Mouse (Mus musculus): Measurements from ENCODE around the gene Bglap3. TPM values are rescaled to one million over a fixed set of nuclear protein-coding genes. Genes with fewer than 3 reads are reported as not detected.
A peak's percentile ranks its signal among the peaks of the same experiment; 100 is the strongest.
"Not testable (repeated sequence)": the region's sequence is repeated elsewhere in the genome, so short reads cannot be mapped to it uniquely, and the experiment has no call there.

Gene Bglap3
- polyA plus RNA-seq, 1 experiment from 2014 or later = not detected

GRCm38 (mm10) chr3:88368511-88368910 lies 4.0 kb downstream of the Bglap3 start:
- not testable (repeated sequence) for H3K36me3 ChIP-seq (ENCODE audit: poor library complexity, severe bottlenecking); ATAC-seq; H3K4me2 ChIP-seq; H3K27ac ChIP-seq; H3K4me3 ChIP-seq; H3K9me3 ChIP-seq (replicated peaks); H3K9ac ChIP-seq
- WGBS = 85% methylated on average over 7 of the region's 7 CpGs
- peaks cover 16% of the 10 kb centered on the region for H3K27me3 ChIP-seq
- H3K4me1 ChIP-seq = peaks cover 18% of the 10 kb centered on the region

- not testable (repeated sequence) for H3K9ac ChIP-seq; H3K4me3 ChIP-seq; H3K4me2 ChIP-seq; ATAC-seq; H3K27ac ChIP-seq; H3K9me3 ChIP-seq (replicated peaks)
- WGBS = 55% methylated on average over 3 of the region's 7 CpGs
- Histone ChIP-seq H3K4me1 (peaks cover 20% of the 10 kb centered on the region), H3K27me3 (peaks cover 16% of the 10 kb centered on the region), H3K36me3 (ENCODE audit: poor library complexity, severe bottlenecking) (peaks cover 12% of the 10 kb centered on the region; the same call in 1 of the 2 replicates)
These were observed 5.0 kb downstream of the Bglap3 start for GRCm38 (mm10) chr3:88367517-88367916.

- H3K9me3 ChIP-seq (replicated peaks) = not testable (repeated sequence)
- peak overlapping the region; percentile 48 for H3K4me2 ChIP-seq
- WGBS = 3% methylated on average over 22 of the region's 22 CpGs
- peaks cover 16% of the 10 kb centered on the region for H3K27me3 ChIP-seq
- peaks cover 18% of the 10 kb centered on the region for H3K36me3 ChIP-seq (ENCODE audit: poor library complexity, severe bottlenecking)
- H3K9ac ChIP-seq = peak overlapping the region; percentile 43; the same call in 1 of the 2 replicates
- peak; percentile 90 for ATAC-seq
- H3K4me3 ChIP-seq = peak overlapping the region; percentile 33
- H3K4me1 ChIP-seq = peaks cover 20% of the 10 kb centered on the region
- H3K27ac ChIP-seq = peak overlapping the region; percentile 70; the same call in 1 of the 2 replicates
These were observed 5.6 kb downstream of the Bglap3 start for GRCm38 (mm10) chr3:88366830-88367428.

- Histone ChIP-seq H3K4me1 (peaks cover 20% of the 10 kb centered on the region), H3K27ac (no peak overlapping the region), H3K4me2 (peak overlapping the region; percentile 48), H3K9ac (no peak overlapping the region), H3K36me3 (ENCODE audit: poor library complexity, severe bottlenecking) (peaks cover 29% of the 10 kb centered on the region), H3K4me3 (no peak overlapping the region), H3K27me3 (peaks cover 16% of the 10 kb centered on the region), H3K9me3 (replicated peaks) (peaks cover 9% of the 10 kb centered on the region)
- WGBS = 43% methylated on average over 34 of the region's 34 CpGs
- ATAC-seq = no peak
These were observed 6.7 kb downstream of the Bglap3 start for GRCm38 (mm10) chr3:88365705-88366361.

- Histone ChIP-seq H3K27ac (no peak within 1 kb of the TSS), H3K9ac (no peak within 1 kb of the TSS), H3K4me3 (no peak within 1 kb of the TSS), H3K9me3 (replicated peaks) (no peaks in the 10 kb centered on the region), H3K36me3 (ENCODE audit: poor library complexity, severe bottlenecking) (peaks cover 44% of the 10 kb centered on the region), H3K4me2 (0 out of 2 replicates have a peak within 1 kb of the TSS, but pooled peaks have one; percentile 2), H3K4me1 (peaks cover 20% of the 10 kb centered on the region), H3K27me3 (peaks cover 16% of the 10 kb centered on the region)
- ATAC-seq = peak; percentile 1; the same call in 1 of the 2 replicates
- 5% methylated on average over 16 of the region's 16 CpGs for WGBS
These were observed 8.2 kb downstream of the Bglap3 start, which contains the start of gene Paqr6 for GRCm38 (mm10) chr3:88364337-88364736. Gene Paqr6 (plus strand): TSS chr3:88364584.

GRCm38 (mm10) chr3:88363700-88364099 lies 8.8 kb downstream of the Bglap3 start:
- peaks cover 50% of the 10 kb centered on the region for H3K36me3 ChIP-seq (ENCODE audit: poor library complexity, severe bottlenecking)
- no peak for ATAC-seq
- H3K4me2 ChIP-seq = 0 out of 2 replicates have a peak overlapping the region, but pooled peaks have one; percentile 2
- H3K4me1 ChIP-seq = peaks cover 20% of the 10 kb centered on the region
- no peak overlapping the region for H3K9ac ChIP-seq
- H3K27me3 ChIP-seq = peaks cover 16% of the 10 kb centered on the region
- H3K9me3 ChIP-seq (replicated peaks) = no peaks in the 10 kb centered on the region
- H3K4me3 ChIP-seq = no peak overlapping the region
- 56% methylated on average over 4 of the region's 4 CpGs for WGBS
- H3K27ac ChIP-seq = no peak overlapping the region

GRCm38 (mm10) chr3:88361612-88362313 lies 10.8 kb downstream of the Bglap3 start:
- 91% methylated on average over 2 of the region's 2 CpGs for WGBS

GRCm38 (mm10) chr3:88361096-88361495 lies 11.4 kb downstream of the Bglap3 start:
- Histone ChIP-seq H3K36me3 (ENCODE audit: poor library complexity, severe bottlenecking) (peaks cover 77% of the 10 kb centered on the region), H3K9me3 (replicated peaks) (no peaks in the 10 kb centered on the region), H3K9ac (no peak overlapping the region), H3K4me3 (no peak overlapping the region), H3K4me2 (no peak overlapping the region), H3K4me1 (peaks cover 20% of the 10 kb centered on the region), H3K27me3 (peaks cover 15% of the 10 kb centered on the region), H3K27ac (no peak overlapping the region)
- 84% methylated on average over 6 of the region's 6 CpGs for WGBS
- no peak for ATAC-seq

More at GRCm38 (mm10) chr3:88361612-88362313, 10.8 kb downstream of the Bglap3 start:
- Histone ChIP-seq H3K9ac (no peak overlapping the region), H3K4me3 (no peak overlapping the region), H3K4me2 (no peak overlapping the region), H3K4me1 (peaks cover 20% of the 10 kb centered on the region), H3K9me3 (replicated peaks) (no peaks in the 10 kb centered on the region), H3K27ac (no peak overlapping the region), H3K27me3 (peaks cover 16% of the 10 kb centered on the region), H3K36me3 (ENCODE audit: poor library complexity, severe bottlenecking) (peaks cover 70% of the 10 kb centered on the region)
- ATAC-seq = no peak

GRCm38 (mm10) chr3:88359989-88360388 lies 12.6 kb downstream of the Bglap3 start:
- Histone ChIP-seq H3K4me2 (no peak overlapping the region), H3K27me3 (peaks cover 4% of the 10 kb centered on the region; the same call in 1 of the 2 replicates), H3K4me1 (peaks cover 15% of the 10 kb centered on the region), H3K36me3 (ENCODE audit: poor library complexity, severe bottlenecking) (peaks cover 88% of the 10 kb centered on the region), H3K9me3 (replicated peaks) (no peaks in the 10 kb centered on the region), H3K9ac (no peak overlapping the region; the same call in 1 of the 2 replicates), H3K4me3 (no peak overlapping the region), H3K27ac (no peak overlapping the region)
- no peak for ATAC-seq
- WGBS = 67% methylated on average over 3 of the region's 3 CpGs

- ATAC-seq = no peak
- no peaks in the 10 kb centered on the region for H3K9me3 ChIP-seq (replicated peaks)
- no peak overlapping the region; the same call in 1 of the 2 replicates for H3K9ac ChIP-seq
- peaks cover 12% of the 10 kb centered on the region for H3K4me1 ChIP-seq
- no peaks in the 10 kb centered on the region; the same call in 1 of the 2 replicates for H3K27me3 ChIP-seq
- no peak overlapping the region for H3K4me3 ChIP-seq
- H3K36me3 ChIP-seq (ENCODE audit: poor library complexity, severe bottlenecking) = peaks cover 92% of the 10 kb centered on the region
- H3K4me2 ChIP-seq = no peak overlapping the region
- no peak overlapping the region for H3K27ac ChIP-seq
- 78% methylated on average over 5 of the region's 5 CpGs for WGBS
These were observed 13.0 kb downstream of the Bglap3 start for GRCm38 (mm10) chr3:88359584-88359983.

- H3K4me3 ChIP-seq = no peak overlapping the region
- H3K9ac ChIP-seq = no peak overlapping the region
- H3K4me1 ChIP-seq = no peaks in the 10 kb centered on the region
- H3K27me3 ChIP-seq = no peaks in the 10 kb centered on the region
- WGBS = 95% methylated on average over 8 of the region's 8 CpGs
- no peak overlapping the region for H3K27ac ChIP-seq
- no peak overlapping the region for H3K4me2 ChIP-seq
- H3K9me3 ChIP-seq (replicated peaks) = no peaks in the 10 kb centered on the region
- peaks cover 100% of the 10 kb centered on the region for H3K36me3 ChIP-seq (ENCODE audit: poor library complexity, severe bottlenecking)
- ATAC-seq = no peak
These were observed 18.0 kb downstream of the Bglap3 start for GRCm38 (mm10) chr3:88354396-88355165.

Data from forebrain, embryonic 13.5 days (tissue).